Mouse (Mus musculus): Measurements from ENCODE around the gene Gpr65. TPM values are rescaled to one million over a fixed set of nuclear protein-coding genes. Genes with fewer than 3 reads are reported as not detected.

Gpr65 gene
- 22.9 to 24.3 TPM (median 23.3 TPM) in 4 replicates for total RNA-seq (2023; ENCODE audit: inconsistent age)

DNA sequence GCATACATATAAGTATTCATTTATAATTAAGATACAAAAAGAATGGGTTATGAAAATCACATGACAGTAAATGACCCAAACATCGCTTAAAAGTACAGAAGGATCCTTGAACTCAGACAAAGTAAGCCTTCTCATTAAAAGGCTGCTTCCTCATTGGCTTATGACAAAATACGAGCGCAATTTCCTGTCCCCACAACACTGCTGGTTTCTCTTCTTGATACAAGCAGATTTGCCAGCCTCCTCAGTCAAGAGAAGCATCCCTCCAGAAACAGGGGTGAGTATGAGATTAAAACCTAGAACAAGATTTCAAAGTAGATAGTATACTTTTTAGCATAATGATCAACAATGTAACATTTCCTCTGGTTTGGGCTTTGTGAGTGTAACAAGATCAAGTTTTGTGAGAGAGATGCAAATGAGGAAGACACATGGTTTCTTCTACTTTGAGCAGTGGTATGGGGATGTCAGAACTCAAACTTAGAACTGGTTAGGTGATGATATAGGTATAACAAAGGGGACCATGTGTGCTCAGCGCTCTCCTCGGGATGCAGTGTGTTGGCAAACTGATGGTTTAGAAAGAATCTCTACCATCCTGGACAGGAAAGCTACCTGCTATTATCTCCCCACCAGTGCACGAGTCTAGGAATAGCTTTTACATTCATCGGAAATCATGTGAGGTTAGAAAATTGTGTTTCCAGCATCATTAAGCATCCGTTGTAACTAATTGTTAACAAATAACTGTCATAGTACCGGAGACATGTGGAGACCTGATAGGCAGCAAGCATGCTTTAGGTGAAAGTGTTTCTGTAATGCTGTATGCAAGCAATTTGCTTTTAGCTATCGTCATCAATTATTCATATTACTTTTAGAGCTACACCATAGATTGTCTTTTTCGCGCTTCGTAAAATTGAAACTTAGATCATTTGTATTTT is at the start of gene Gpr65:
Gpr65 (plus strand) TSS at position 195 of the 929 bp plus-strand sequence.

GRCm38 (mm10) chr12:98258845-98259517 is 9.5 kb upstream of the Gpr65 start, which contains the start of gene Galc:
Galc (minus strand) TSS chr12:98259459.

Other genes starting within 250 kb of the Gpr65 start
- gene Galc, start 9.2 kb upstream of the Gpr65 start, total RNA-seq (2023; ENCODE audit: inconsistent age) = 3.0 to 3.5 TPM (median 3.3 TPM) in 4 replicates